Mouse (Mus musculus) retina, embryonic 14.5 days (tissue): Measurements from ENCODE around the gene Chrm3.
"Not testable (repeated sequence)": the region's sequence is repeated elsewhere in the genome, so short reads cannot be mapped to it uniquely, and the experiment has no call there.

Source experiments
- DNase-seq: peaks from one replicate; pipeline ENCODE4 v3.0.0-alpha.2; 2015; ENCODE audit warnings: low spot score

The Chrm3 gene

DNA sequence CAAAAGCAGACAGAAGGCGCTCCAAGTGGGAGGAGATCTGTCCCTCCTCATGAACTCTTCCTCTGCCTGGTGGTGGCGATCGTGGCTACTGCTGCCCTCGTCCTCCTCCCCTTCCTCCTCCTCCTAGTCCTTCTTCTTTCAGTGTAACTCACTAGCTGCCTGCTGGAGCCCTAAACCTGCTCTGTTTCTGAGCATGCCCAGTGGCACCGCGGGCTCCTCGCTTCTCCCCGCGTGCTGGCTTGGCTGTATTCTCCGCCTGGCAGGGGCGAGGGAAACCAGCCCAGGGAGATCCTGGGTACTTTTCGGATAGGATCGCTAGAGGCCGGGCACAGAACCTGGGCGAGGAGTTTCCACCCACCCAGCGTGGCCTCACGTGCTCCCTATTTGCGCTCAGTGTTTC lies at the start of gene Chrm3:
Gene Chrm3 (minus strand): TSS at position 71 of the 400 bp plus-strand sequence.
- DNase-seq: peak; percentile 79

- DNase-seq: no peak
These were observed 33.7 kb upstream of the Chrm3 start for GRCm38 (mm10) chr13:10394364-10394763.

GRCm38 (mm10) chr13:10375487-10375886 lies 14.8 kb upstream of the Chrm3 start:
- DNase-seq: not testable (repeated sequence)

GRCm38 (mm10) chr13:10360199-10360694 lies 400 bp downstream of the Chrm3 start:
- DNase-seq: peak; percentile 59

DNA sequence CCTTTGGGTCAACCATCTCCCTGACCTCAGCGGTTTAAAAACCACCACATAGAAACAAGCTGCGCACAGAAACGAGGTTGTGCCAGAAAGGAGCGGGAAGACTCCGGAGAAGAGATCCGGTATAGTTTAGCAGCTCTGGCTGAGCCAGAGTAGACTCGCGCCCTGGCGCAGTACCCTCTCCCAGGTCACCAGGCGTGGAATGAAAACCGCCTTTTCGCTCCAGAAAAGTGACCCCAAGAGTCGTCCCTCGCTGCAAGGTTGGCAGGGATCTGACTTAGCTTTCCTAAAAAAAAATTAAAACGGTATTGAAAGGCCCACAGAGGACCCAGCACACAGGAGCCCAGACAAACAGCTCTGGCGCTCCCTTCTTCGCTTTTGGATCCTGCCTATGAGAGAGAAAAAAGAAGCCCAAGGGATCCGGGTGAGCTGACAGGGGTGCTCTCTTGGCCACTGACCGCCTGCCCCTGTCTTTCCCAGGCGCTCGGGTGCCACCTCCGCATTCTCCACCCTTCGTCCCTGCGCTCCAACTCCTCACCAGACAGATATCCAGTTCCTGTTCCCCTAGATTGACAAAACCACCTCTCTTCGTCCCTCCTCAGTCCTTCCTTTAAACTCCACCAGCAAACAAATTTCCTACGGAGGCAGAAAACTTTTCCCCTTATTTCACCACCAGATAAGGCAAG lies 990 bp downstream of the Chrm3 start:
- peak; percentile 52 for DNase-seq

DNA sequence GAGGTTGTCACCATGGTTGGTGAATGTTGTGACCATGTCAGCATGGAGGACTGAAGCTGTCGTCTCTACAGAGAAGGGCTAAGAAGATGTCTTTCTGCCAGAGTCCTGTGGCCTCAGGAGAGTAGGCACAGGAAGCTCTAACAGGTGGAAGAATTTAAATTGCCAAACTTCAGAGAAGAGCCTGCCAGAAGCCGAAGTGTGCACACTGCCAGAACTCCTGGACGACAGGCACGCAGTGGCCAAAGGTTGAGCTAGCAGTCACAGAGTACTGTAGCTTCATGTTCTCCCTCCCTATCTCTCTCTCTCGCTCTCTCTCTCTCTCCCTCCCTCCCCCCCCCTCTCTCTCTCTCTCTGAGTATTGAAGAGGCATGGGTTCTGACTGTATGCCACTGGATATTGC lies 4.9 kb downstream of the Chrm3 start:
- no peak for DNase-seq

GRCm38 (mm10) chr13:10354885-10355575 lies 5.6 kb downstream of the Chrm3 start:
- DNase-seq: no peak

DNA sequence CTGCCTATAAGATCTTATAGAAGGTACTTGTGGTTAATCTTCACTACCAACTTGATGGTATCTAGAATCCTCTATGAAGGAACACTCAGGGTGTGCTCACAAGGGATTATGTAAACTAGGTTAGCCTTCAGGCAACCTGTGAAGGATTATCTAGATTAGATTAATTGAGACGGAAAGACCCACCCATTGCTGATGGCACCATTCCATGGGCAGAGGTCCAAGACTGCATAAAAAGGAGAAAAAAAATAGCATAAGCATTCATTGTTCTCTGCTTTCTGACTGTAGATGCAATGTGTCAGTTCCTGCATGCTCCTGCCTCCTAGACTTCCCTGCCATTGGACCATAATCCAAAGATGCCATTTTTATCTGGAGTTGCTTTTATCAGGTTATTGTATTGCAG lies 8.5 kb downstream of the Chrm3 start:
- no peak for DNase-seq

DNA sequence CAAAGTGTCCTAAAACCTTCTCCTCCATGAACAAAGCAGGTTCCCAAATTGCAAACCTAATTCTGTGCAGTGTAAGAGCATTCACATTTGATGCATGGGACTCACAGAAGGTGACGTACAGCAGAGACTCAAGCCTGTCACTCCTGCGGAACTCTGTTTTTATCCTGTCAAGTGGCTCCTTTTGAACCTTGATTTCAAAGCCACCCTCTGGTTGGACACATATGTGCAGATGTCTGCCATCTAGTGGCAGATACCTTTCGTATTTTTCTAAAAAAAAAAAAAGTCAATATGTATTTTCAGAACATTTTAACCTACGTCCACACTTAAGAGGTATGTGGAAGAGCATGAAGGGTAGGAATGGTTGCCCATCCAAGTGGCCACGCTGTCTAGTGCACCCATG lies 16.3 kb downstream of the Chrm3 start:
- DNase-seq: no peak

GRCm38 (mm10) chr13:10335558-10335957 lies 25.1 kb downstream of the Chrm3 start:
- no peak for DNase-seq

DNA sequence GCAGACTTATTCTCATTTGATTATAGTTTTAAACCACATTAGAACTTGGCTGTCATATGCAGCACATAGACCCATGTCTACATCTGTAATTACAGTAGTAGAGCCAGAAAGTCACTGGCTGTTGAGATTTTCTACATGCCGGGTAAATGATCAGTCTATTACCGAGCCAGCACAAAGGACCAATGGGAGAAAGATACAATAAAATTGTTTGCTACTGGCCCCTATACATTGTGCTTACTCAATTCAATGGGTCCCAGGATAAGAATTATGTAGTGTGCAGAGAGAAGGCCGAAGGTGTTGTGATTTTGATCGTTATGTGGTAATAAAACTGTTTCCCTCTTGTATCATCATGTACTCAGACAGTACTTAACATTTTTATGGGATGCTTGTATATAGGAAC lies 27.9 kb downstream of the Chrm3 start:
- no peak for DNase-seq

DNA sequence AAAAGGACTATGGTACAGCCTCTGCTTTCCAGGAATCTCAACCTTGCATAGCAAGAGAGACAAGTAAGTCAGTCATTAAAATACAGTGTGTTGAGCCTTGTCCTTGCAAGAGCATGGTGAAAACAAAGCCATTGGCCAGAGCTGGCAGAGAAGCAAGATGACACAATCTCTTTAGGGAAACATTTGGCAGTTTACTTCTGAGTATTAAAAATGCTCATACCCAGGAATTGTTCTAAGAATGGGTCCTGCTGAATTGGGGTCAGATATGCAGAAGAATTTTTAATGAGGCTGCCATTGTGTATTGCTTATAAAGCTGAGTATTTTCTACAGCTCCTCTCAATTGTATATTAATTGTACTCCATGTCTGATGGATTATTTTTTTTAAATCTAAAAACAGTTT lies 50.8 kb downstream of the Chrm3 start:
- peak; percentile 5 for DNase-seq

DNA sequence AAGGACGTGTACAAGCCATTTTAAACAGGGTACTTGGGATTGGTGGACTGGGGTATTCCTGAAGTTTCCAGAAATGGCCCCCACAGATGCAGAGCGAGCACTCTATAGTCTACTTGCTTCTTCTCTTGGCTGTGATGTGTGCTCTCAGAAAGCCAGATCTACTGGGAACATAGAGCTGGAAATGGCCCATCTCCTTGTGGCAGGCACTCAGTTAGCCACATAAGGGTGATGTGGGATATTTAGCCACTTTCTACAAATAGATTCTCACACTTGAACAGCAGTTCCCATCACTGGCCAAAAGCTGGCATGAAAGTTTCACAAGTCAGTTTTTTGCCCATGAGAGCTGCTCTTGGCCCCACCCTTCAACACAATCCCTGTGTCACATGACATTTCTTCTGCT lies 65.5 kb downstream of the Chrm3 start:
- DNase-seq: no peak

GRCm38 (mm10) chr13:10284331-10284730 lies 76.3 kb downstream of the Chrm3 start:
- no peak for DNase-seq

DNA sequence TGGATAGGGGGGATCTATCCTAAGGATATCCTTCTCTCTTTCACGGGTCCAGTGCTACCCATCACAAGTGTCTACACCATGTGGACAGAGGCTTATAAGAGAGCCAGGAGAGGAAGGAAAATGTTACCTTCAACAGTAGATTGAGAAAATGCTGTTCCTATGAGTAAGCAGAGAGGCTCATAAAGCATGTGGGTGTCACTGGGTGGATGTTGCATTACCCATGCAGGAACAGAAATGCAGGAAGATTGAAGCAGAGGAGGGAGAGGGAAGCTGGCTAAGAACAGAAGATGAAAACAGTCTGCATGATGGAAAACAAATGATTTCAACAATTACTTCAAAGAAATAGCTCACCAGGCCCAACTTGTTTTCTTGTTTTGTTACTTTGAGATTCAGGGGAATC lies 85.7 kb downstream of the Chrm3 start:
- no peak for DNase-seq

DNA sequence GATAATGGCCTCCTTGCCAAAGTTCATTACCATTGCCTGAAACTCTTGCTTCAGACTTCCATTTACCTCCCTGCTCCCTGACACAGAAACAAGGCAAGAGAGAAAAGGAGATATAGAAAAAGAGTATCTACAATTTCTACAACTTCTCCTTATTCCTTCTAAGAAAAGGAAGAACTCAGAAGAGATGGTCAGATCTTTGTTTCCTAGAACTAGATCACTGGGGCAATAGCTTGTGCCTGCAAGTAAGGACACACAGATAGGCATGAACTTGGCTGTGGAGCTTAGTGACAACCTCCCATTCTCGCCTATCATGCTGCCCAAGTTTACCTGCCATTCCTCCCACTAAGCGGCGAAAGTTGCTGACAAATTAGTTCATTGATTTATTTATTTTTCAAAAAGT lies 96.9 kb downstream of the Chrm3 start:
- DNase-seq: no peak

DNA sequence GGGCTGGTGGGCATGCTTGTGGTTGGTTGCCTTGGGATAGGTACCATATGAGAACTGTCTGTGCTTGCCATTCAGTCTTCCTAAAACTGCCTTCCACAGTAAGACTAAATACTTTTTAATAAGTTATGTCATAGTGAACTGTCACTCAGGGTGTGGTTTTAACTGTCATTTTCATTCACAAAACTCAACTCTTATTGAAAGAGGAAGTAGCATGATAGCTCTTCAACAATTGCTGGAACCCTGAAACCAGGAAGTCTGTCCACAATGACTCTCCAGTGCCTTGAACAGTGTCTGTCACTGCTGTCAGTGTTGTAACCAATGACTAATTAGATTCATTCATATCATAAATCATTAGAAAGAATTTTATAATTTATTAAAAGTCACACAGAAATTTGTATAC lies 107.6 kb downstream of the Chrm3 start:
- no peak for DNase-seq

DNA sequence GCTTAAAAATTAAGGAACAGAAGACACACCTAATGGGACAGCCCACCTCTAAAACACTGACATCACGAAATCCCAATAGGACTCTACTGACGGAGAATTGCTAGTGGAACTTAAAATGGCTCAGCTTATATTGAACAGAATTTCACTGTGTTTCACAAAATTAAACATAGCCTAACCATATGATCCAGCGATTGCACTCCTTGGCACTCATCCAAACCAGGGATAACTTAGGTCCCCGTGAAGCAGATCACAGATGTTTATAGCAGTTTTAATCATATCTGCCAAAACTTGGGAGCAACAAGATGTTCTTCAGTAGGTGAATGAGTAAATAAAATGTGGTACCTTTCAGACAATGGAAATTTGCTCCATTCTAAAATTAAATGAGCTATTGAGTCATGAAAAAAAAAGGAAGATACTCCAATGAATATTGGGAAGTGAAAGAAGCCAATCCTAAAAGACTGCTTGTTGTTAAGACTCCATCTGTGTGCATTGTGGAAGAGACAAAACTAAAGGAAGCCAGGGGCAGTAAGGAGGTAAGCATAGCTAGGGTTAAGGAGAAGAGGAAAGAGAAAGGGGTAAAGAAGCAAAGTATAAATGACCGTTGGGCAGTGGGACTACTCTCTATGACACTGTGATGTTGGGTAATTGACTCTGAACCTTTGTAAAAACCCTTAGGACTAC lies 109.0 kb downstream of the Chrm3 start:
- no peak for DNase-seq

DNA sequence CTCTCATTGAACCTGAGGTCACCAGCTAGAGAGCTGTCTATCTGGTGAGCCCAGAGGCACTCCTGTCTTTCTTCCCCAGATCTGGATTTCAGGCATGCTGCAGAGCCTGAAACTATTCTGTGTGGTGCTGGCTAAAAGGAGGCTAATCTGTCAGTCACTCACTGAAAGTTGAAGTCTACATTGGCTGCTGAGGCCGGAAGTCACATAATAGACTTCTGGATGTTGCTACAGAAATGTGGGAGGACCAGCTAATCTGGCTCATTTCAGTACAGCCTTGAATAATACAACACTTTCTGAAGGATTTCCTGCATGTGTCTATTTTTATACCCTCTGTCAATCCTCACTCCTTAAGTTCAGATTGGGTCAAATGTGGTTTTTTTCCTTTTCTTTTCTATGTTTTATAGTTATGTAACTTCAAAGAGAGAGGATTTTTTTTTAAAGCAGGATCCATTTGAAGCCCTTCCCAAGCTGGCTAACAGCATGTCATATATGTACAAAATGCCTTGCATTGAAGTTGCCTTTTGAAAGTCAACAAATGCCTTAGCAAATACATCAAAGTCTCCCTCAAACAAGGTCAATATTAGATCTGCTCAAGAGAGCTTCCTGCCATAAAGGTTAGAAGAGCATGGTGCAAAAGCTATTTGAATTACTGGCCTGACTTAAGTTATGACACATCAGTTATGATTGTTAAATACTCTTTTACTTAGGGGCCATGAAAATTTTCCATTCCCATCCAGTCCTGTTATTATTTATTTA lies 116.2 kb downstream of the Chrm3 start:
- no peak for DNase-seq

DNA sequence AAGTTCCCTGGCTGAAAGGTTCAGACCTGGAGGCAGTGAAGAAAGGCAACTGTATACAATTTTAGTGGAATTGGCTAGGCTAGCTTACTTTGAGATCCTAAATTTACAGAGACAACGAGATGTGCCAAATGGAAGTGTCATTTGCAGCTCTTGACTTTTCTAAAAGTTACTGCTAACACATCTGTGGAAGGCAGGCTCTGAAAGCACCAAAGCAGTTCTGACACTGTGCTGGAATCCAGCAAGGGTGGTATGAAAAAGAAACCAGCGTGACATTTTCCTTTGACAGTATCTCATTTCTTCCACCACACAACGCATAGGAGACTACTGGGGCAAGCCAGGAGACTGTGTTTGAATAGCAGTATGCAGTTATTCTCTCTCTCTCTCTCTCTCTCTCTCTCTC lies 120.4 kb downstream of the Chrm3 start:
- DNase-seq: no peak

- DNase-seq: no peak
These were observed 120.8 kb downstream of the Chrm3 start for GRCm38 (mm10) chr13:10239825-10240224.

- no peak for DNase-seq
These were observed 123.0 kb downstream of the Chrm3 start for GRCm38 (mm10) chr13:10237616-10238015.
